Mouse (Mus musculus) midbrain, embryonic 15.5 days (tissue): ENCODE measurements around the gene Gabpb2. TPM values are rescaled to one million over a fixed set of nuclear protein-coding genes. Genes with fewer than 3 reads are reported as not detected.

ENCODE experiments used
- ATAC-seq: fragments of 200-750 bp; cut with Nextera tagmentation; replicated peaks from 2 replicates; pipeline ENCODE4 v1.8.0; 2017; ENCODE audit warnings: moderate TSS enrichment
- H3K27ac ChIP-seq: fragments of 300-500 bp; sonication (generic); 2 replicates; pipeline ENCODE4 v1.5.1; 2015; ENCODE audit warnings: mild to moderate bottlenecking, inconsistent platforms
- H3K27me3 ChIP-seq: fragments of 300-500 bp; sonication (generic); replicated peaks from 2 replicates; pipeline ENCODE4 v1.6.1; 2015; ENCODE audit warnings: inconsistent platforms
- H3K36me3 ChIP-seq: fragments of 300-500 bp; sonication (generic); replicated peaks from 2 replicates; pipeline ENCODE4 v1.6.1; 2015; ENCODE audit warnings: inconsistent platforms
- H3K4me1 ChIP-seq: fragments of 300-500 bp; sonication (generic); 2 replicates; pipeline ENCODE4 v1.6.1; 2015; ENCODE audit warnings: inconsistent platforms
- H3K4me2 ChIP-seq: fragments of 300-500 bp; sonication (generic); 2 replicates; pipeline ENCODE4 v1.6.1; 2015; ENCODE audit warnings: inconsistent platforms, mild to moderate bottlenecking, moderate library complexity
- H3K4me3 ChIP-seq: fragments of 300-500 bp; sonication (generic); 2 replicates; pipeline ENCODE4 v1.5.1; 2015; ENCODE audit warnings: mild to moderate bottlenecking, inconsistent platforms
- H3K9ac ChIP-seq: fragments of 300-500 bp; sonication (generic); 2 replicates; pipeline ENCODE4 v1.6.1; 2015; ENCODE audit warnings: mild to moderate bottlenecking, inconsistent platforms
- H3K9me3 ChIP-seq: fragments of 300-500 bp; sonication (generic); 2 replicates; pipeline ENCODE4 v1.6.1; 2016; ENCODE audit warnings: inconsistent platforms
- WGBS: fragments of 180-500 bp; shearing (Covaris S2); methylation state at CpG from one replicate; pipeline ENCODE4 v1.1.7; 2015; ENCODE audit warnings: mixed read lengths; 5-methylcytosine and 5-hydroxymethylcytosine counted together
- polyA plus RNA-seq: library from polyadenylated mRNA; unstranded; fragments of >200 nt; fragmentation: Nextera tagmentation; extraction: Ambion mirVana; gene quantifications from 2 replicates; pipeline ENCODE4 v1.2.1, GENCODE M21; 2015

Gabpb2 gene
- polyA plus RNA-seq, 1 experiment from 2014 or later, result 3.4 TPM

GRCm38 (mm10) chr3:95210585-95210984 is 7.1 kb downstream of the Gabpb2 start:
- WGBS, result 44% methylated on average over 2 of the region's 2 CpGs
- Histone ChIP-seq H3K4me1 (no peaks in the 10 kb centered on the region), H3K9me3 (no peaks in the 10 kb centered on the region), H3K27me3 (no peaks in the 10 kb centered on the region), H3K36me3 (peaks cover 8% of the 10 kb centered on the region; the same call in 1 of the 2 replicates), H3K9ac (no peak overlapping the region), H3K4me2 (no peak overlapping the region), H3K27ac (no peak overlapping the region), H3K4me3 (no peak overlapping the region)
- ATAC-seq, result no peak

GRCm38 (mm10) chr3:95208286-95208685 is 9.4 kb downstream of the Gabpb2 start:
- WGBS, result 82% methylated on average over 4 of the region's 4 CpGs
- Histone ChIP-seq H3K4me2 (no peak overlapping the region), H3K36me3 (peaks cover 5% of the 10 kb centered on the region; the same call in 1 of the 2 replicates), H3K4me3 (no peak overlapping the region), H3K27ac (no peak overlapping the region), H3K9me3 (no peaks in the 10 kb centered on the region), H3K27me3 (no peaks in the 10 kb centered on the region), H3K4me1 (no peaks in the 10 kb centered on the region), H3K9ac (no peak overlapping the region)
- no peak for ATAC-seq

GRCm38 (mm10) chr3:95203880-95204279 is 13.8 kb downstream of the Gabpb2 start:
- H3K27me3 ChIP-seq, result no peaks in the 10 kb centered on the region
- no peaks in the 10 kb centered on the region for H3K9me3 ChIP-seq
- H3K9ac ChIP-seq, result no peak overlapping the region
- no peak overlapping the region for H3K4me2 ChIP-seq
- H3K36me3 ChIP-seq, result peaks cover 24% of the 10 kb centered on the region
- no peak overlapping the region for H3K4me3 ChIP-seq
- ATAC-seq, result no peak
- H3K4me1 ChIP-seq, result no peaks in the 10 kb centered on the region
- WGBS, result 89% methylated on average over 6 of the region's 6 CpGs
- H3K27ac ChIP-seq, result no peak overlapping the region

- Histone ChIP-seq H3K9me3 (no peaks in the 10 kb centered on the region), H3K9ac (no peak overlapping the region), H3K27ac (no peak overlapping the region), H3K4me2 (no peak overlapping the region), H3K36me3 (peaks cover 28% of the 10 kb centered on the region), H3K4me3 (no peak overlapping the region), H3K4me1 (no peaks in the 10 kb centered on the region), H3K27me3 (no peaks in the 10 kb centered on the region)
- 68% methylated on average over 2 of the region's 2 CpGs for whole genome bisulfite sequencing
- ATAC-seq, result no peak
These were observed 17.2 kb downstream of the Gabpb2 start for GRCm38 (mm10) chr3:95200562-95200961.

GRCm38 (mm10) chr3:95200132-95200531 is 17.6 kb downstream of the Gabpb2 start:
- no peaks in the 10 kb centered on the region for H3K27me3 ChIP-seq
- no peak for ATAC-seq
- no peaks in the 10 kb centered on the region for H3K4me1 ChIP-seq
- H3K36me3 ChIP-seq, result peaks cover 28% of the 10 kb centered on the region
- no peak overlapping the region for H3K27ac ChIP-seq
- WGBS, result 69% methylated on average over 7 of the region's 7 CpGs
- H3K9me3 ChIP-seq, result no peaks in the 10 kb centered on the region
- no peak overlapping the region for H3K9ac ChIP-seq
- H3K4me3 ChIP-seq, result no peak overlapping the region
- no peak overlapping the region for H3K4me2 ChIP-seq

GRCm38 (mm10) chr3:95199101-95199500 is 18.6 kb downstream of the Gabpb2 start:
- Histone ChIP-seq H3K4me1 (no peaks in the 10 kb centered on the region), H3K27me3 (no peaks in the 10 kb centered on the region), H3K4me3 (no peak overlapping the region), H3K36me3 (peaks cover 23% of the 10 kb centered on the region), H3K4me2 (no peak overlapping the region), H3K27ac (no peak overlapping the region), H3K9ac (no peak overlapping the region), H3K9me3 (no peaks in the 10 kb centered on the region)
- 92% methylated on average over 1 of the region's 1 CpGs for WGBS
- no peak for ATAC-seq

- Histone ChIP-seq H3K9ac (no peak overlapping the region), H3K4me3 (no peak overlapping the region), H3K27me3 (no peaks in the 10 kb centered on the region), H3K4me1 (no peaks in the 10 kb centered on the region), H3K9me3 (no peaks in the 10 kb centered on the region), H3K27ac (no peak overlapping the region), H3K36me3 (peaks cover 9% of the 10 kb centered on the region), H3K4me2 (no peak overlapping the region)
- ATAC-seq, result no peak
- 89% methylated on average over 2 of the region's 2 CpGs for WGBS
These were observed 21.9 kb downstream of the Gabpb2 start for GRCm38 (mm10) chr3:95195772-95196171.

- Histone ChIP-seq H3K9ac (no peak overlapping the region), H3K36me3 (peaks cover 6% of the 10 kb centered on the region), H3K4me1 (no peaks in the 10 kb centered on the region), H3K27me3 (no peaks in the 10 kb centered on the region), H3K4me3 (no peak overlapping the region), H3K9me3 (no peaks in the 10 kb centered on the region), H3K27ac (no peak overlapping the region), H3K4me2 (no peak overlapping the region)
- ATAC-seq, result no peak
- 78% methylated on average over 6 of the region's 6 CpGs for WGBS
These were observed 23.0 kb downstream of the Gabpb2 start for GRCm38 (mm10) chr3:95194721-95195135.

- 90% methylated on average over 6 of the region's 6 CpGs for WGBS
- no peak for ATAC-seq
- no peaks in the 10 kb centered on the region for H3K9me3 ChIP-seq
- no peaks in the 10 kb centered on the region for H3K27me3 ChIP-seq
- H3K4me2 ChIP-seq, result no peak overlapping the region
- H3K27ac ChIP-seq, result no peak overlapping the region
- no peak overlapping the region for H3K9ac ChIP-seq
- peaks cover 28% of the 10 kb centered on the region for H3K36me3 ChIP-seq
- no peak overlapping the region for H3K4me3 ChIP-seq
- no peaks in the 10 kb centered on the region for H3K4me1 ChIP-seq
These were observed 30.8 kb downstream of the Gabpb2 start for GRCm38 (mm10) chr3:95186888-95187287.

- 95% methylated on average over 2 of the region's 2 CpGs for WGBS
- Histone ChIP-seq H3K9me3 (no peaks in the 10 kb centered on the region), H3K36me3 (peaks cover 28% of the 10 kb centered on the region)
These were observed 31.6 kb downstream of the Gabpb2 start for GRCm38 (mm10) chr3:95186100-95186499.

GRCm38 (mm10) chr3:95184796-95185577 is 32.7 kb downstream of the Gabpb2 start:
- 91% methylated on average over 9 of the region's 9 CpGs for WGBS
- Histone ChIP-seq H3K9me3 (no peaks in the 10 kb centered on the region), H3K27ac (no peak overlapping the region), H3K4me3 (no peak overlapping the region), H3K36me3 (peaks cover 28% of the 10 kb centered on the region), H3K9ac (no peak overlapping the region), H3K4me2 (no peak overlapping the region), H3K4me1 (no peaks in the 10 kb centered on the region), H3K27me3 (no peaks in the 10 kb centered on the region)
- no peak for ATAC-seq

More at GRCm38 (mm10) chr3:95186100-95186499, 31.6 kb downstream of the Gabpb2 start:
- Histone ChIP-seq H3K9ac (no peak overlapping the region), H3K27ac (no peak overlapping the region), H3K27me3 (no peaks in the 10 kb centered on the region), H3K4me1 (no peaks in the 10 kb centered on the region), H3K4me3 (no peak overlapping the region), H3K4me2 (no peak overlapping the region)
- no peak for ATAC-seq

- no peak overlapping the region for H3K27ac ChIP-seq
- no peaks in the 10 kb centered on the region for H3K4me1 ChIP-seq
- H3K4me2 ChIP-seq, result no peak overlapping the region
- no peak for ATAC-seq
- no peaks in the 10 kb centered on the region for H3K27me3 ChIP-seq
- no peak overlapping the region for H3K4me3 ChIP-seq
- WGBS, result 59% methylated on average over 1 of the region's 1 CpGs
- no peak overlapping the region for H3K9ac ChIP-seq
- H3K9me3 ChIP-seq, result no peaks in the 10 kb centered on the region
- H3K36me3 ChIP-seq, result 0 out of 2 replicates have a peak, but pooled peaks cover 7% of the 10 kb centered on the region
These were observed 35.9 kb downstream of the Gabpb2 start for GRCm38 (mm10) chr3:95181841-95182240.

GRCm38 (mm10) chr3:95179890-95180289 is 37.8 kb downstream of the Gabpb2 start:
- WGBS, result 79% methylated on average over 3 of the region's 3 CpGs
- Histone ChIP-seq H3K4me3 (no peak overlapping the region), H3K27ac (no peak overlapping the region), H3K27me3 (no peaks in the 10 kb centered on the region), H3K4me2 (no peak overlapping the region), H3K9me3 (no peaks in the 10 kb centered on the region), H3K36me3 (no peaks in the 10 kb centered on the region), H3K9ac (no peak overlapping the region), H3K4me1 (no peaks in the 10 kb centered on the region)
- no peak for ATAC-seq
